Mouse (Mus musculus) kidney, embryonic 15.5 days (tissue): ENCODE measurements around the gene Snap29. TPM values are rescaled to one million over a fixed set of nuclear protein-coding genes. Genes with fewer than 3 reads are reported as not detected.

Source experiments
- ATAC-seq: fragments of 200-750 bp; cut with Nextera tagmentation; replicated peaks from 2 replicates; pipeline ENCODE4 v1.8.0; 2017; ENCODE audit warnings: moderate TSS enrichment; ENCODE audit not compliant: low FRiP score
- H3K27ac ChIP-seq: fragments of 300-500 bp; sonication (generic); 2 replicates; pipeline ENCODE4 v1.5.1; 2015; ENCODE audit warnings: mild to moderate bottlenecking, inconsistent platforms
- H3K27me3 ChIP-seq: fragments of 300-500 bp; sonication (generic); 2 replicates; pipeline ENCODE4 v1.6.1; 2015; ENCODE audit warnings: inconsistent platforms
- H3K36me3 ChIP-seq: fragments of 300-500 bp; sonication (generic); 2 replicates; pipeline ENCODE4 v1.6.1; 2015; ENCODE audit warnings: inconsistent platforms
- H3K4me1 ChIP-seq: fragments of 300-500 bp; sonication (generic); 2 replicates; pipeline ENCODE4 v1.6.1; 2015; ENCODE audit warnings: inconsistent platforms
- H3K4me2 ChIP-seq: fragments of 300-500 bp; sonication (generic); 2 replicates; pipeline ENCODE4 v1.6.1; 2015; ENCODE audit warnings: moderate library complexity, mild to moderate bottlenecking, inconsistent platforms
- H3K4me3 ChIP-seq: fragments of 300-500 bp; sonication (generic); replicated peaks from 2 replicates; pipeline ENCODE4 v1.5.1; 2015; ENCODE audit warnings: mild to moderate bottlenecking, inconsistent platforms
- H3K9ac ChIP-seq: fragments of 300-500 bp; sonication (generic); 2 replicates; pipeline ENCODE4 v1.6.1; 2015; ENCODE audit warnings: mild to moderate bottlenecking, inconsistent platforms
- H3K9me3 ChIP-seq: fragments of 300-500 bp; sonication (generic); replicated peaks from 2 replicates; pipeline ENCODE4 v1.6.1; 2016; ENCODE audit warnings: inconsistent platforms
- WGBS: fragments of 180-500 bp; shearing (Covaris S2); methylation state at CpG from one replicate; pipeline ENCODE4 v1.1.7; 2015; ENCODE audit warnings: mixed read lengths; 5-methylcytosine and 5-hydroxymethylcytosine counted together
- polyA plus RNA-seq: library from polyadenylated mRNA; unstranded; fragments of >200 nt; fragmentation: Nextera tagmentation; extraction: Ambion mirVana; gene quantifications from 2 replicates; pipeline ENCODE4 v1.2.1, GENCODE M21; 2015

Snap29 gene
- polyA plus RNA-seq, 1 experiment from 2014 or later = 15.2 TPM

DNA sequence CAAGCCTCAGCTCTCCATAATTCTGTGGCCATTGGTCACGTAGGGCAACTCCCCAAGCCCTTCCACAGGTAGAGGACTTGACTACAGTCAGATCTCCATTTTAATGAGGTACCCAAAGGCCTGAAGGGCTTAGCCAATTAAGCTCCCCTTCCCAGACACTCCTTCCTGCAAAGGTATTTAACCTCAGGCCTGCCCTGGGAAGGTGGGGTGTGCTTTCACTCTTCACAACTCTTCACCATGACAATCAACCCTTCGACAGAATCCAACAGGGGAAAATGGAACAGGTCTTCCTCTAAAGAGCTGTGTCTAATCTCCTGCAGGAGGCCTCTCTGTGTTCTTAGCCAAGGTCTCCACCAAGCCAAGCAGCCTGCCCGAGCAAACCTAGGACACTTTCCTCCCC, 17.2 kb downstream of the Snap29 start:
- Histone ChIP-seq H3K9ac (no peak overlapping the region), H3K9me3 (no peaks in the 10 kb centered on the region), H3K4me3 (no peak overlapping the region), H3K4me2 (no peak overlapping the region), H3K27ac (no peak overlapping the region), H3K36me3 (peaks cover 63% of the 10 kb centered on the region), H3K4me1 (no peaks in the 10 kb centered on the region), H3K27me3 (no peaks in the 10 kb centered on the region)
- ATAC-seq = no peak
- 85% methylated on average over 3 of the region's 3 CpGs for WGBS

DNA sequence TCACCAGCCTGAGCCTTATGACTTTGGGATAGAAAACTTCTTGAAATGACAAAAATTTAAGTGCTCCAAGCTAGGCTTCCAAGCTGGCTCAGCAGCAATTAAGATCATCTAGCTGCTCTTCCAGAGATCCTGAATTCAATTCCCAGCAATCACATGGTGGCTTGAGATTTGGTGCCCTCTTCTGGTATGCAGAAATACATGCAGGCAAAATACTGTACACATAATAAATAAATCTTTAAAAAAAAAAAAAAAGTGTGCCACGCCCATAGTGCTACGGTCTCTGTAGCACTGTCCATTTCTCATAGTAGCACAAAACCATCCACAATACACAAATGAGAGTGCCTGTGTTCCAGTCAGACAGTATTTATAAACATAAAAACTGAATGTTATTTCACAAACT, 26.8 kb downstream of the Snap29 start:
- Histone ChIP-seq H3K4me2 (no peak overlapping the region), H3K27ac (no peak overlapping the region), H3K9me3 (no peaks in the 10 kb centered on the region), H3K4me1 (no peaks in the 10 kb centered on the region), H3K4me3 (no peak overlapping the region), H3K36me3 (peaks cover 17% of the 10 kb centered on the region), H3K9ac (no peak overlapping the region), H3K27me3 (no peaks in the 10 kb centered on the region)
- ATAC-seq = no peak
- 74% methylated on average over 2 of the region's 2 CpGs for whole genome bisulfite sequencing

DNA sequence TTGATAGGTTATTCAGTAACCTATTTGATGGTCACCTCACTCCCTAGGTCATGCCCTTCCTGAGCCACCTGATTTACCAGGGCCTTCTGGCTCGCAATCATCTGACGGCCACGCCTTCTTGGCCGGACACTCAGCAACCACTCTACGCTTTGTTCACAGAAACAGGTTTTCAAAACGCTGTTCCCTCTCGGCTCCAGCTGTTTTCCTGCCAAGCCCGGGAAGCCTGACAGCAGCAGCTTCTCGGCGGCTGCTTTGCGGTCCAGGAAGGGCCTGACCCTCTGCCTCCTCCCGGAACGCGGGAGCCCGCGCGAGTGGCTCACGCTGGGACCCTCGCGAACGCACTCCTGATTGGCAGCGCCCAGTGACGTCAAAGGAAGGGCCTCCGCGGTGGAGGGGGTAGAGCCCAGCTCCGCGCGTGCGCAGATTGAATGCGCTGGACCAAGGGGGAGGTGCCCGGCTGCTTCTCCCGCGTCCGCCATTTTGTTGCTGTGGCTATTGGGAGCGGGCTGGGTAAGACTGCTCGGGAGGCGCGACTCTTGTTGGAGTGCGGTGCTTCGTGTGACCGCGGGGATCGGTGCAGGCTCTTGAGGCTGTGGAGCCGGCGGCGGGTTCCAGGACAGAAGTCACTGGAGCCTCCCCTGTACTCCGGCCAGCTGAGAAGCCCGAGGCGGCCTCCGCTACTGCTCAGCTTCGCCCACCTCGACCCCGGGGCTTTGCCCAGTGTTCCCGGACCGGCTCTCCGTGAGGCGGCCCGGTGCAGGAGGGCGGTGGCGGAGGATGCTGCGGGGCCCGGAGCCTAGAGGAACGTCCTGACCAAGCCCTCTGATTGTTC, 46.0 kb downstream of the Snap29 start, which contains the start of gene Crkl:
Gene Crkl (plus strand): TSS at position 447 of the 832 bp plus-strand sequence.
- ATAC-seq = peak; percentile 97
- under 1% methylated on average over 63 of the region's 63 CpGs for WGBS
- peak within 1 kb of the TSS; percentile 89 for H3K4me3 ChIP-seq
- no peaks in the 10 kb centered on the region for H3K27me3 ChIP-seq
- peak within 1 kb of the TSS; percentile 94 for H3K9ac ChIP-seq
- peak within 1 kb of the TSS; percentile 82 for H3K4me2 ChIP-seq
- peaks cover 23% of the 10 kb centered on the region for H3K4me1 ChIP-seq
- H3K9me3 ChIP-seq = no peaks in the 10 kb centered on the region
- peak within 1 kb of the TSS; percentile 98 for H3K27ac ChIP-seq
- peaks cover 14% of the 10 kb centered on the region for H3K36me3 ChIP-seq

DNA sequence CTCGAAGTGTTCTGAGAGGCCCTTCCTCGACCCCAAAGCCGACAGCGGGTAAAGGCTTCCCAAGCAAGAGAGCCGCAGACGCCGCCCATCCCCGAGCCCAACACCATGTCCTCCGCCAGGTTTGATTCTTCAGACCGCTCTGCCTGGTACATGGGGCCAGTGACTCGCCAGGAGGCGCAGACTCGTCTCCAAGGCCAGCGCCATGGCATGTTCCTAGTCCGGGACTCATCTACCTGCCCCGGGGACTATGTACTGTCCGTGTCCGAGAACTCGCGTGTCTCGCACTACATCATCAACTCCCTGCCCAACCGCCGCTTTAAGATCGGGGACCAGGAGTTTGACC, 46.6 kb downstream of the Snap29 start:
- under 1% methylated on average over 24 of the region's 24 CpGs for WGBS
- Histone ChIP-seq H3K9me3 (no peaks in the 10 kb centered on the region), H3K9ac (peak overlapping the region; percentile 94), H3K4me2 (peak overlapping the region; percentile 82), H3K27me3 (no peaks in the 10 kb centered on the region), H3K4me3 (peak overlapping the region; percentile 89), H3K27ac (peak overlapping the region; percentile 98), H3K36me3 (peaks cover 20% of the 10 kb centered on the region), H3K4me1 (peaks cover 26% of the 10 kb centered on the region)
- peak; percentile 68 for ATAC-seq

DNA sequence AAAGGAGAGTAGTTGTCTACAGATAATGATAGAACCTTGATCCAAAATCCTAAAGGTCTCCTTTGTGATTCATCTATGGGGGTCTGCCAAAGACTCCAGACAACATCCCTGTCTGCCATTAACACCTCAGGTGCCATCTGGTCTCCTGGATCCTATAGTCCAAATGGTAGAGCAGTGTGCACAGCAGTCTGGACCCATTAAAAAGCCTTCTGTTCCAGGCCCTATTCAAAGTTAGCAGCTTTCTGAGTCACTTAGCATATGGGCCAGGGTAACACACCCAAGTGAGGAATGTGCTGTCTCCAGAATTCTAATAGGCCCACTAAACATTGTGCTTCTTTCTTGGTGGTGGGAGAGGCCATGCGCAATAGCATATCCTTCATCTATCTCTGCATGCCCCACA, 51.1 kb downstream of the Snap29 start:
- no peaks in the 10 kb centered on the region for H3K9me3 ChIP-seq
- H3K27me3 ChIP-seq = no peaks in the 10 kb centered on the region
- peaks cover 23% of the 10 kb centered on the region for H3K4me1 ChIP-seq
- no peak overlapping the region for H3K27ac ChIP-seq
- H3K9ac ChIP-seq = no peak overlapping the region
- H3K4me3 ChIP-seq = no peak overlapping the region
- no peak overlapping the region for H3K4me2 ChIP-seq
- 97% methylated on average over 1 of the region's 1 CpGs for WGBS
- H3K36me3 ChIP-seq = peaks cover 58% of the 10 kb centered on the region
- no peak for ATAC-seq

DNA sequence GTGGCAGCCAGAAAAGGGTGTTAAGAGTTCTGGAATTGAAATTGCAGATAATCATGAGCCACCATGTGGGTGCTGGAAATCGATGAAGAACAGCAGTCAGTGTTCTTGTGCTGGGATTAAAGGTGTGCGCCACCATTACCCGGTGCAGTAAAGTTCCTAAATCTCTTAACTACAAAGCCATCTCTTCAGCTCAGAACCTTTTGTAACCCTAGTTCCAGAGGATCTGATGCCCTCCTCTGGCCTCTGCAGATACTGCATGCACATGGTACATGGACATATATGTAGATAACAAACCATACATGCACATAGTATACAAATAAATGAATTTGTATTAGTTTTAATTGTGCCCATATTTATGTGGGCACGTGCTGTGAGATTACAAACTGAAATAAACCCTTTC, 54.5 kb downstream of the Snap29 start:
- H3K36me3 ChIP-seq = peaks cover 71% of the 10 kb centered on the region
- no peak overlapping the region for H3K27ac ChIP-seq
- no peak overlapping the region for H3K4me3 ChIP-seq
- no peaks in the 10 kb centered on the region for H3K27me3 ChIP-seq
- ATAC-seq = no peak
- no peak overlapping the region for H3K4me2 ChIP-seq
- 95% methylated on average over 4 of the region's 4 CpGs for WGBS
- H3K9ac ChIP-seq = no peak overlapping the region
- peaks cover 11% of the 10 kb centered on the region for H3K4me1 ChIP-seq
- no peaks in the 10 kb centered on the region for H3K9me3 ChIP-seq

DNA sequence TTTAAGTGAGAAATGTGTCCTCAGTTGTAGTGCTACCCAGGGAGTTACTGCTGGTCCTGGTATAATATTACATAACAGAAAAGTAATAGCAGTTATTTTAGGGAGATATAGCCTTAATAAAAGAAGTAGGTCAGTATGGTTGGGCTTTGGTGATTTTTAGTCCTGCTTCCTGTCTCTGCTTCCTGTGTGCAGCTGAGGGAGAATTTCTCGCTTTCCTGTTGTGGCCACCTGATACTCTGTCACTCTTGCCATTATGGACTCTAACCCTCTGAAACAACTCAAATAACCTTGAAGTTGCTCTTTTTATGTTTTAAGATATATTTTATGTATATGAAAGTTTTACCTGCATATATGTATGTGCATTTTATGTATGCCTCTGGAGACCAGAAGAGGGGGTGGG, 55.8 kb downstream of the Snap29 start:
- WGBS = 73% methylated on average over 1 of the region's 1 CpGs

DNA sequence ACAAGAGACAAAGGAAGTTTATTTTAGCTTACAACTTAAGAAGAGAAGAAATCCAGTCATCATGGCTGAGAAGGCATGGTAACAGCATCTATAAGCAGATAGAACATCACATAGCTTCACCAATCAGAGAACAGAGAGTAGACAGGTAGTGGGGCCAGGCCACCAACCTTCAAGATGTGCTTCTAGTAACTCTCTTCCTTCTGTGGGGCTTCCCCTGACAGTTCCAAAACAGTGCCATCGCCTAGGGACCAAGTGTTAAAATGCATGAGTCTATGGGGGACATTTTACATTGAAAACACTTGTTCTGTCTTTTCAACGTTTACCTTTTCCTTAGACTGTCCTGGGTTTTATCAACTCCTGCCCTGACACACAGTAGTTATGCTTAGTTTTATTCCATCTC, 57.4 kb downstream of the Snap29 start:
- Histone ChIP-seq H3K4me3 (no peak overlapping the region), H3K27me3 (no peaks in the 10 kb centered on the region), H3K9me3 (no peaks in the 10 kb centered on the region), H3K27ac (no peak overlapping the region), H3K4me2 (no peak overlapping the region), H3K9ac (no peak overlapping the region), H3K4me1 (no peaks in the 10 kb centered on the region), H3K36me3 (peaks cover 53% of the 10 kb centered on the region)
- ATAC-seq = no peak
- WGBS = 93% methylated on average over 2 of the region's 2 CpGs

More for the DNA sequence above, 55.8 kb downstream of the Snap29 start:
- Histone ChIP-seq H3K9ac (no peak overlapping the region), H3K27me3 (no peaks in the 10 kb centered on the region), H3K36me3 (peaks cover 65% of the 10 kb centered on the region), H3K4me3 (no peak overlapping the region), H3K9me3 (no peaks in the 10 kb centered on the region), H3K27ac (no peak overlapping the region), H3K4me1 (0 out of 2 replicates have a peak, but pooled peaks cover 4% of the 10 kb centered on the region), H3K4me2 (no peak overlapping the region)
- no peak for ATAC-seq

DNA sequence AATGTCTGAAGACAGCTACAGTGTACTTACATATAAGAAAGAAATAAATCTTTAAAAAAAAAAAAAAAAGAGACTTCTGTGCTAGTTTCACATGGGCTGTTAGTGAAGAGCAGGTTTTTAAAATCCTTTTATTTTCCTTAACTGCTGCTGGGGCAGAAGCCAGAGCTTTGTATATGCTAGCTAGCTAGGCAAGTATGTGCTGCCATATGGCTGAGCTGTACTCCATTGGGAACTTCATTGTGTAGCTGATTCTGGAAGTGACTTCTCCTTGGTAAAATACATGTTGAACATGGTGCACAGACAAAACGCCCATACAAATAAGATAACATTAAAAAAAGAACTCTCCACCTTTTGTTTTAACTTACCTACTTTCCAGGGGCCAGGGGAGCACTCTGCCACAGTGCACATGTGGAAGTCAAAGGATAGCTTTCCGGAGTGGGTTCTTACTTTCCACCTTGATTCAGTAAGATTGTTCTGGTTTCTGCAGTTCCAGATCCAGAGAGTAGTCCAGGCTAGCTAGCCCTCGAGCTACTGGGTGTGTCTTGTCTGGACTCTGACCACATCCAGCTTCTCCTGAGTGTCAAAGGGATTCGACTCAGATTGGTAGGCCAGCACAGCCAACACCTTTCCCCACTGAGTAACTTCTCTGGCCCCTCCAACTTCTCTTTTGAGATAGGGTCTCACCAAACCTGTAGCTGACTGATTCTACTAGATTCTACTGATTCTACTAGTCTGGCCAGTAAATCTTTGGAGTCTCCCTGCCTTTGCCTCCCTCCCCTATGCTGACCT, 61.3 kb downstream of the Snap29 start:
- no peak overlapping the region for H3K27ac ChIP-seq
- no peaks in the 10 kb centered on the region for H3K27me3 ChIP-seq
- H3K4me2 ChIP-seq = no peak overlapping the region
- H3K9me3 ChIP-seq = no peaks in the 10 kb centered on the region
- H3K36me3 ChIP-seq = peaks cover 54% of the 10 kb centered on the region
- 85% methylated on average over 4 of the region's 4 CpGs for WGBS
- ATAC-seq = no peak
- H3K4me3 ChIP-seq = no peak overlapping the region
- no peaks in the 10 kb centered on the region for H3K4me1 ChIP-seq
- no peak overlapping the region for H3K9ac ChIP-seq

DNA sequence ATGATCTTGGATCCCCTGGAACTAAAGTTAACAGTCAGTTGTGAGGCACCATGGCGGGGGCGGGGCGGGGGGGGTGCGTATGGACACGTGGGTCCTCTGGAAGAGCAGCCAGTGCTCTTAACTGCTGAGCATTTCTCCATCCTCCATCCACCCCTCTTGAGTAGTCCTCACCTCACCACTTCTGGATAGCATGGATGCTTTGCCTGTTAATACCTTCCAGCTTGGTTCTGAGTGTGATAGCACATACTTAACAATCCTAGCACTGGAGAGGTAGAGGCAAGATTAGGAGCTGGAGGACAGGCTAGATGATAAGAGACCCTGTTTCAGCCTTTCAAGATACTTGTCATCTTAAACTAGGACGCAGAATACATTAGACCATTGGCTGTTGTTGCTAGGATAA, 66.7 kb downstream of the Snap29 start:
- 84% methylated on average over 6 of the region's 6 CpGs for WGBS
- no peak for ATAC-seq
- 0 out of 2 replicates have a peak, but pooled peaks cover 3% of the 10 kb centered on the region for H3K4me1 ChIP-seq
- no peak overlapping the region for H3K4me2 ChIP-seq
- H3K27ac ChIP-seq = no peak overlapping the region
- peaks cover 70% of the 10 kb centered on the region for H3K36me3 ChIP-seq
- H3K4me3 ChIP-seq = no peak overlapping the region
- H3K9ac ChIP-seq = no peak overlapping the region
- H3K27me3 ChIP-seq = no peaks in the 10 kb centered on the region
- no peaks in the 10 kb centered on the region for H3K9me3 ChIP-seq

DNA sequence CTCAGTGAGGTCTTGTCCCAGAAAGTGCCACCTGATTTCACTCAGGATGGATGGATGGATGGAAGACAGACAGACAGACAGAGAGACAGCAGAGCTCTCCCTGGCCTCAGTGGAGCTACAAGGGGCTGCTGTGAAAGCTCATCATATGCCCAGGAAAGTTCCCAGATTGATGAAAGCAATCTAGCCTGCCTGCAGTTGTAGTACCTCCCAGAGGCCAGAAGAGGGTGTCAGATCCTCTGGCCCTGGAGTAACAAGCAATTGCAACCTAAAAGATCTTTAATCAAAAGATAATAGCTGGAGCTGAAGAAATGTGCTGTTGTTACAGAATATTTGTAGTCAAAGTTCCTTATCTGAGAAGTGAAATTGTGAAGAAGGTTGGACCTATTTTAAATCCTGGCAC, 68.3 kb downstream of the Snap29 start:
- H3K4me2 ChIP-seq = no peak overlapping the region
- 0 out of 2 replicates have a peak, but pooled peaks cover 3% of the 10 kb centered on the region for H3K4me1 ChIP-seq
- ATAC-seq = no peak
- H3K9me3 ChIP-seq = no peaks in the 10 kb centered on the region
- H3K27me3 ChIP-seq = no peaks in the 10 kb centered on the region
- H3K9ac ChIP-seq = no peak overlapping the region
- H3K36me3 ChIP-seq = peaks cover 71% of the 10 kb centered on the region
- H3K4me3 ChIP-seq = no peak overlapping the region
- H3K27ac ChIP-seq = no peak overlapping the region

DNA sequence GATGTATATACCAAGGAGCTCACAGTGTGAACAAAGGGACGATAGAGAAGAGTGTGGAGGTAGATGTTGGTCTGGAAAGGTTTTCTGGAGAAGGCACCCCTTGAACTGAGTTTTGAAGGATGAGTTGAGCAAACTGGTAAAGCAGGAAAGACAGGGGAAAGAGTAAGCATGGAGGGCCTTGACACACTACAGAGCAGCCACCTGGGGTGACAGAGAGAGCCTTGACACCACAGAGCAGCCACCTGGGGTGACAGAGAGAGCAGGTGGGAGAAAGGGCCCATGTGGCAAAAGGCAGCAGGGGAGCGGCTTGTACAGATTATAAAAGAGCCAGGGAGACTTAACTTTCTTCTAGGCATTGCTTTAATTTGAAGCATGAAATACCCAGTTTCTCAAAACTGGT, 69.0 kb downstream of the Snap29 start:
- WGBS = 87% methylated on average over 2 of the region's 2 CpGs
- H3K9ac ChIP-seq = no peak overlapping the region
- H3K27ac ChIP-seq = no peak overlapping the region
- no peaks in the 10 kb centered on the region for H3K27me3 ChIP-seq
- no peaks in the 10 kb centered on the region for H3K9me3 ChIP-seq
- ATAC-seq = no peak
- no peak overlapping the region for H3K4me3 ChIP-seq
- no peak overlapping the region for H3K4me2 ChIP-seq
- 0 out of 2 replicates have a peak, but pooled peaks cover 3% of the 10 kb centered on the region for H3K4me1 ChIP-seq
- H3K36me3 ChIP-seq = peaks cover 68% of the 10 kb centered on the region
